Mouse (Mus musculus) hindbrain, embryonic 13.5 days (tissue): ENCODE measurements around the gene Rgl2. TPM values are rescaled to one million over a fixed set of nuclear protein-coding genes. Genes with fewer than 3 reads are reported as not detected.
"Not testable (repeated sequence)": the region's sequence is repeated elsewhere in the genome, so short reads cannot be mapped to it uniquely, and the experiment has no call there.

Source experiments
- ATAC-seq: fragments of 200-750 bp; cut with Nextera tagmentation; 2 replicates; pipeline ENCODE4 v1.8.0; 2017; ENCODE audit warnings: moderate TSS enrichment; ENCODE audit not compliant: low FRiP score
- H3K27ac ChIP-seq: fragments of 300-500 bp; sonication (generic); 2 replicates; pipeline ENCODE4 v1.5.1; 2015; ENCODE audit warnings: inconsistent platforms, mild to moderate bottlenecking, moderate library complexity
- H3K27me3 ChIP-seq: fragments of 300-500 bp; sonication (generic); 2 replicates; pipeline ENCODE4 v1.6.1; 2015; ENCODE audit warnings: mild to moderate bottlenecking, inconsistent platforms
- H3K36me3 ChIP-seq: fragments of 300-500 bp; sonication (generic); 2 replicates; pipeline ENCODE4 v1.6.1; 2015; ENCODE audit warnings: mild to moderate bottlenecking, inconsistent platforms
- H3K4me1 ChIP-seq: fragments of 300-500 bp; sonication (generic); replicated peaks from 2 replicates; pipeline ENCODE4 v1.6.1; 2015; ENCODE audit warnings: inconsistent platforms
- H3K4me2 ChIP-seq: fragments of 300-500 bp; sonication (generic); 2 replicates; pipeline ENCODE4 v1.6.1; 2015; ENCODE audit warnings: inconsistent platforms, mild to moderate bottlenecking, moderate library complexity
- H3K4me3 ChIP-seq: fragments of 300-500 bp; sonication (generic); 2 replicates; pipeline ENCODE4 v1.5.1; 2015; ENCODE audit warnings: mild to moderate bottlenecking, inconsistent platforms
- H3K9ac ChIP-seq: fragments of 300-500 bp; sonication (generic); 2 replicates; pipeline ENCODE4 v1.6.1; 2015; ENCODE audit warnings: mild to moderate bottlenecking, inconsistent platforms
- H3K9me3 ChIP-seq: fragments of 300-500 bp; sonication (generic); 2 replicates; pipeline ENCODE4 v1.6.1; 2016; ENCODE audit warnings: inconsistent platforms
- WGBS: fragments of 180-500 bp; shearing (Covaris S2); methylation state at CpG from one replicate; pipeline ENCODE4 v1.1.7; 2015; 5-methylcytosine and 5-hydroxymethylcytosine counted together
- polyA plus RNA-seq: library from polyadenylated mRNA; unstranded; fragments of >200 nt; fragmentation: Nextera tagmentation; extraction: Ambion mirVana; gene quantifications from 2 replicates; pipeline ENCODE4 v1.2.1, GENCODE M21; 2015

Rgl2 gene
- polyA plus RNA-seq, 1 experiment from 2014 or later: 56.7 TPM

DNA sequence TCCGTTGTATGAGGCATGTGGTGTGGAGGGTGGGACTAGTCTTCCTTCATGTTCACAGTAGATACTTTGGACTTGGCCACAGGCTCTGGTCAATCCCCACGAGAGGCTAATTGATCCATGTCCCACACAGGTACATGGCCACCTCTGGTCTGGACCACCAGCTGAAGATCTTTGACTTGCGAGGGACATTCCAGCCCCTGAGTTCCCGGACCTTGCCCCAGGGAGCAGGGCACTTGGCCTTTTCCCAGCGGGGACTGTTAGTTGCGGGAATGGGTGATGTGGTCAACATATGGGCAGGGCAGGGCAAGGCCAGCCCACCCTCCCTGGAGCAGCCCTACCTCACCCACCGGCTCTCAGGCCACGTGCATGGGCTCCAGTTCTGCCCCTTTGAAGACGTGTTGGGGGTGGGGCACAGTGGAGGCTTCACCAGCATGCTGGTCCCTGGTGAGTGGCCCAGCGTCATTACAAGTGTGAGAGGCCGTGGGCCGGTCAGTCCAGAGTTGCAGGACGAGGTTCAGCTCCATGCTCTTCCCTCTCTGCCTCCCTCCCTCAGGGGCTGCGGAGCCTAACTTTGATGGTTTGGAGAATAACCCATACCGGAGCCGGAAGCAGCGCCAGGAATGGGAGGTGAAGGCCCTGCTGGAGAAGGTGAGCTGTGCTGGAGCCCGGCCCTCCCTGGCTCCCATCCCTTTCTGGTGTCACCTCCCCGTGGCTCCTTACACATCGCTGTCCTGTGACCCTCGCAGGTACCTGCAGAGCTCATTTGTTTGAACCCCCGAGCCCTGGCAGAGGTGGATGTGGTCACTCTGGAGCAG is 19.0 kb downstream of the Rgl2 start:
- Histone ChIP-seq H3K36me3 (peaks cover 83% of the 10 kb centered on the region), H3K4me1 (peaks cover 48% of the 10 kb centered on the region)
- 92% methylated on average over 22 of the region's 22 CpGs for WGBS

GRCm38 (mm10) chr17:33948905-33949537 is 19.7 kb downstream of the Rgl2 start:
- no peak for ATAC-seq
- no peaks in the 10 kb centered on the region for H3K27me3 ChIP-seq
- H3K4me1 ChIP-seq: peaks cover 55% of the 10 kb centered on the region
- H3K4me3 ChIP-seq: no peak overlapping the region
- no peak overlapping the region for H3K27ac ChIP-seq
- WGBS: 91% methylated on average over 19 of the region's 19 CpGs
- H3K9ac ChIP-seq: peak overlapping the region; percentile 83; the same call in 1 of the 2 replicates
- peaks cover 83% of the 10 kb centered on the region for H3K36me3 ChIP-seq
- H3K4me2 ChIP-seq: peak overlapping the region; percentile 93
- no peaks in the 10 kb centered on the region for H3K9me3 ChIP-seq

More for the DNA sequence above, 19.0 kb downstream of the Rgl2 start:
- H3K27ac ChIP-seq: no peak overlapping the region
- H3K4me2 ChIP-seq: no peak overlapping the region
- H3K9ac ChIP-seq: no peak overlapping the region
- no peaks in the 10 kb centered on the region for H3K9me3 ChIP-seq
- H3K27me3 ChIP-seq: no peaks in the 10 kb centered on the region
- no peak for ATAC-seq
- H3K4me3 ChIP-seq: no peak overlapping the region

DNA sequence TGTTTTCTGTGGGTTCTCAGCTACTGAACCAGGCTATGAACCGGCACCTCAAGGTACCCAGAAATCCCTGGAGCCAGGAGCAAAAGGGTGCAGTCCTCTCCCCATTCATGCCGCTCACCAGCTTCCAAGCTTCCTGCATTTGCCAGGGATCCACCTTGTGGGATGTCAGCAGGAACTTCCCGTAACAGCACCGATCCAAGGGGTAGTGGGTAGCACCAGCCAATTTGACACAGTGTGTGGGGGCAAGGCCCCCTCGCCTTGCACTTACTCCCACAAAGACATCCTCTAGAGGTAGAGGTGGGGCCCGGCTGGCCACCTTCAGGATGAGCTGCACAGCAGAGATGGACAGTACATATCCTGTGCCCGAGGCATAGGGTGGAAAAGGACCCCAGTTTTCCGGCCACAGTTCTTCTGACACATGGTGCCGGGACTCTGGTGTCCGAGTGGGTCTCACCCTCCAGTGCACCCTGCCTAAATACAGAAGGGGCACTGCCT is 20.8 kb downstream of the Rgl2 start:
- WGBS: 74% methylated on average over 10 of the region's 10 CpGs
- 0 out of 2 replicates have a peak, but pooled peaks have one; percentile 2 for ATAC-seq
- peak overlapping the region; percentile 94 for H3K27ac ChIP-seq
- no peaks in the 10 kb centered on the region for H3K9me3 ChIP-seq
- peaks cover 64% of the 10 kb centered on the region for H3K4me1 ChIP-seq
- peak overlapping the region; percentile 93 for H3K4me2 ChIP-seq
- H3K27me3 ChIP-seq: no peaks in the 10 kb centered on the region
- peak overlapping the region; percentile 57 for H3K4me3 ChIP-seq
- peaks cover 73% of the 10 kb centered on the region for H3K36me3 ChIP-seq
- H3K9ac ChIP-seq: peak overlapping the region; percentile 83

DNA sequence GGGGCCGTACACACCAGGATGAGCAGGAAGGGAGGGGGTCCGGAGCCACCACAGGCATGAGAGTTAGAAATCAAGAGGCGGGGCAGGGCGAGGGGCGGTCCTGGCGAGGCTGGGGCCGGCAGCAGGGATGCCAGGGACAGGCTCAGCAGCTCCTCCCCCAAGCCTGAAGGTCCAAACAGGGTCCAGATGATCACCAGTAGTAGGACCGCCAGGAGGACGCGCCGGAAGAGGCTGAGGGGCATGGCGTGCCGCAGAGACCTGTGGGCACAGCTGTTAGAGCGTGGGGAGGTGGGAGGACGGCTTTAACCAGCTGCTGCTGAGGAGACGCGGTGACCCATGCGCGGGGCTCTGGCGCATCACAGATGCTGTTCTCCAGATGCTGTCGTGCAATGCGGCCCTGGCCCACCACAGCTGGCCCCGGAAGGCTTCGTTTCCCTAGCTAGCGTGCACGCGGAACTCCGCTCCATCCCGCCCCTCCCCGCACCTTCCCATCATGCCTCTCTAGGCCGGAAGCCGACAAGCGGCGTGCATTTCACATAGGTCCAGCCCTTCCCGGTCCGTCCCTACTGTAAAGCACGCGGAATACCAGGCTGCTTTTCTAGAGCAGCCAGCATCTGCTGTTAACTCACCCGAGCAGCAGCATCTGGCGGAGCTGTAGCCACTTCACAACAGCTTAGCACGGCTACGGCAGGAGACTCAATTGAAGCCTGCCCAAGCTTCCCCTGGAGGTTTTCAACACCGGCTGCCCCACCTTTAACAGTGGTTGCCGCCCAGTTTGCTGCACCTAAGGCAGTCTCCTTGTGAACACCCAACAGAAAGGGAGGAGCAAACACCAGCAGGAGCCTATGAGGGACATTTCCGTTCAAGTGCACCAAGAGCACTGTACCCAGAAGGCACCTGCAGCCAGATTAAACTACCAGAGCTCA is 21.9 kb downstream of the Rgl2 start, which contains the start of gene B3galt4:
B3galt4 (minus strand) TSS at position 468 of the 926 bp plus-strand sequence.
- peaks cover 64% of the 10 kb centered on the region for H3K4me1 ChIP-seq
- H3K27me3 ChIP-seq: no peaks in the 10 kb centered on the region
- H3K4me2 ChIP-seq: peak within 1 kb of the TSS; percentile 93
- 1% methylated on average over 45 of the region's 45 CpGs for WGBS
- peak within 1 kb of the TSS; percentile 83 for H3K9ac ChIP-seq
- ATAC-seq: peak; percentile 75
- H3K27ac ChIP-seq: peak within 1 kb of the TSS; percentile 94
- H3K4me3 ChIP-seq: peak within 1 kb of the TSS; percentile 57
- H3K36me3 ChIP-seq: peaks cover 64% of the 10 kb centered on the region
- H3K9me3 ChIP-seq: no peaks in the 10 kb centered on the region

DNA sequence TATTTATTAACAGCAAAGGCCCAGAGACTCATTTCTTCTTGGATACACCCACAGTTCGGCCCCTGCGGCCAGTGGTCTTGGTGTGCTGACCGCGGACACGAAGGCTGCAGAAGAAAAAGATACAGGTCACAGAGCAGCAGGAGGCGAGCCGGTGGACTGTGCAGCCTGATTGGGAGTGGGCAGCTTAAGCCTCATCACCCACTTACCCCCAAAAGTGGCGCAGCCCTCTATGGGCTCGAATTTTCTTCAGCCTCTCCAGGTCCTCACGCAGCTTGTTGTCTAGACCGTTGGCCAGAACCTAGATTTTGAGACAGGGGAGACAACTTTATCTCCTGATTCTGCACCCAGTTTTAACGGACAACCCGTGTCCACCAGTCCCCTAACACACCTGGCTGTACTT is 22.7 kb downstream of the Rgl2 start:
- Histone ChIP-seq H3K4me1 (peaks cover 71% of the 10 kb centered on the region), H3K4me2 (peak overlapping the region; percentile 93), H3K9ac (peak overlapping the region; percentile 83), H3K4me3 (peak overlapping the region; percentile 57), H3K36me3 (peaks cover 59% of the 10 kb centered on the region), H3K27ac (peak overlapping the region; percentile 94)
- 74% methylated on average over 13 of the region's 13 CpGs for WGBS
- not testable (repeated sequence) for ATAC-seq, H3K27me3 ChIP-seq, H3K9me3 ChIP-seq

DNA sequence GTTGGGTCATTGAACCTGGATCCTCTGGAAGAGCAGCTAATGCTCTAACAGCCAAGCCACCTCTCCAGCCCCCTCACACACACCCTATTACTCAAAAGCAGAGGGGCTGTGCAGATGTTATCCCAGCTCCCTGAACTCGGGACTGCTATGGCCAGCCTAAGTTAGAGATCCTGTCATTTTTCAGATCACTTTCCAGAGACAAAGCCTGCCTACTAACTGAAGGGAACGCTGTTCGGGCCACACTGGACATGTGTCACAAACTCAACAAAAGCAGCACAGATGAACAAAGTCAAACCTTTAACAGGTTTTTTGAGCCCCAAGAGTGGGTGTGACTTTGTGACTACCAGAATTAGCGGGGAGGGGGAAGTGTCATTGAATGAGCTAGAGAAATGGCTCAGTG is 23.5 kb downstream of the Rgl2 start:
- WGBS: 84% methylated on average over 4 of the region's 4 CpGs
- Histone ChIP-seq H3K9me3 (no peaks in the 10 kb centered on the region), H3K4me1 (peaks cover 80% of the 10 kb centered on the region), H3K36me3 (peaks cover 54% of the 10 kb centered on the region), H3K4me2 (no peak overlapping the region), H3K27ac (0 out of 2 replicates have a peak overlapping the region, but pooled peaks have one; percentile 23), H3K4me3 (no peak overlapping the region), H3K9ac (peak overlapping the region; percentile 97; the same call in 1 of the 2 replicates), H3K27me3 (no peaks in the 10 kb centered on the region)
- ATAC-seq: no peak

DNA sequence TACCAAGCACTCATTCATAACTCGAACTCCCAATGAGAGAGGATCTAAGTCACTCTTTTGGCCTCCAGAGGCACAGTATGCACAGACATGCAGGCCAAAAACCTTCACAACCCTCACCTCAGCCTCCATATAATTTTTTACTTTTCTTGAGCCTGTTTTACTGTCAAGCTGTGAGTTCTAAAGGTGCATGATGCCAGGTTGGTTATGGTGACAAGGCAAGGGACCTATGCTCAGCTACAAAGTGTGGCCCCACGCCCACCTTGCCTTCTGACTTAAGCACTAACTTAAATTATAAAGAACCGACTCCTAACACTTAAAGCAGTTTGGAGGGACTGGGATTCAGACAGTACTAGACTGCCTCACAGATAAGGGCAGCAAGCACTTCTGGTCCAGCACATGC is 24.0 kb downstream of the Rgl2 start:
- 94% methylated on average over 3 of the region's 3 CpGs for WGBS
- Histone ChIP-seq H3K4me3 (no peak overlapping the region), H3K4me1 (peaks cover 81% of the 10 kb centered on the region), H3K36me3 (peaks cover 54% of the 10 kb centered on the region), H3K9ac (peak overlapping the region; percentile 97; the same call in 1 of the 2 replicates), H3K4me2 (peak overlapping the region; percentile 90; the same call in 1 of the 2 replicates), H3K27me3 (no peaks in the 10 kb centered on the region), H3K27ac (no peak overlapping the region), H3K9me3 (no peaks in the 10 kb centered on the region)
- no peak for ATAC-seq

GRCm38 (mm10) chr17:33953961-33954565 is 24.7 kb downstream of the Rgl2 start:
- Histone ChIP-seq H3K9me3 (no peaks in the 10 kb centered on the region), H3K9ac (peak overlapping the region; percentile 97), H3K27ac (0 out of 2 replicates have a peak overlapping the region, but pooled peaks have one; percentile 40), H3K4me3 (peak overlapping the region; percentile 95), H3K27me3 (no peaks in the 10 kb centered on the region), H3K4me2 (peak overlapping the region; percentile 90), H3K36me3 (peaks cover 54% of the 10 kb centered on the region), H3K4me1 (peaks cover 75% of the 10 kb centered on the region)
- 44% methylated on average over 5 of the region's 5 CpGs for WGBS
- no peak for ATAC-seq

DNA sequence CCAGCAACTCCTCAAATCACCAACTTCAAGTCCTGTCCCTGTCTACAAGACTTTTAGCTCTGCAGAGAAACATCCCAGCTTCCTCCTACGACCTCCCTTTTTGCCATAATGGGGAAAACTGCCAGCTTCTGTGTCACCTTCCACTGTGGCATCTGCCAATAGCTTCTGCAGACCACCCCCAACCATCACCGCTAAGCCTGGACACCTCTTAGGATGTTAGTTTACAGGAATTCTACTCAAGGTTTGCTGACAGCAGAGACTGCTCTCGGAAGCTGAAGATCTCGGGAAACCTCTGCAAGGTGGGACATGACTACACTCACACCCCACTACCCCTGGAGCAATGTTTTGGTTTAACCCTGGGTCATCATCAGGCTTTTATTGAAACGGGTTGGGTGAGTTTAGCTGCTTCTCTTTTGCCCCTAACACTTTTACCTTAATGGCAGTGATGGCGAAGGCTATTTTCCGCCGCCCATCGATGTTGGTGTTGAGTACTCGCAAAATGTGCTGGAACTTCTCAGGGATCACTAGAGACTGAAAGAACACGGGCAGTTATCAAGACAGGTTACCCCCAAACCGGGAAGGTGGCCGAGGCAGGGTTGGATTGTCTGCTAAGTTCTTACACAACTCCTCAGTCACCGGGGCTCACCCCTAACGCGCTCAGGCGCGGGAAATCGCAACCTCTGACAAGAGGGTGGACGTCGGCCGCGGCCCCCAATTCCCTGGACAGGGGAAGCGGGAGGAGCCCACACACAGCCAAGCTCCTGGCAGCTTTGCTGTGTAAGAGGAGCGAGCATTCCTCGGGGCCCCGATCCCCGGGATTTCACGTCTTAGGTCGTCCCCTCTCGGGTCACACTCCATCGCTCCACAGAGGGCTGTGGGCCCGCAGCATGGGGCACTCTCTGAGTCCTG is 25.6 kb downstream of the Rgl2 start:
- Histone ChIP-seq H3K36me3 (peaks cover 54% of the 10 kb centered on the region), H3K27me3 (no peaks in the 10 kb centered on the region), H3K27ac (peak overlapping the region; percentile 93), H3K4me2 (peak overlapping the region; percentile 90), H3K9ac (peak overlapping the region; percentile 97), H3K9me3 (no peaks in the 10 kb centered on the region), H3K4me1 (peaks cover 66% of the 10 kb centered on the region), H3K4me3 (peak overlapping the region; percentile 95)
- 2% methylated on average over 33 of the region's 33 CpGs for WGBS
- ATAC-seq: peak; percentile 44

DNA sequence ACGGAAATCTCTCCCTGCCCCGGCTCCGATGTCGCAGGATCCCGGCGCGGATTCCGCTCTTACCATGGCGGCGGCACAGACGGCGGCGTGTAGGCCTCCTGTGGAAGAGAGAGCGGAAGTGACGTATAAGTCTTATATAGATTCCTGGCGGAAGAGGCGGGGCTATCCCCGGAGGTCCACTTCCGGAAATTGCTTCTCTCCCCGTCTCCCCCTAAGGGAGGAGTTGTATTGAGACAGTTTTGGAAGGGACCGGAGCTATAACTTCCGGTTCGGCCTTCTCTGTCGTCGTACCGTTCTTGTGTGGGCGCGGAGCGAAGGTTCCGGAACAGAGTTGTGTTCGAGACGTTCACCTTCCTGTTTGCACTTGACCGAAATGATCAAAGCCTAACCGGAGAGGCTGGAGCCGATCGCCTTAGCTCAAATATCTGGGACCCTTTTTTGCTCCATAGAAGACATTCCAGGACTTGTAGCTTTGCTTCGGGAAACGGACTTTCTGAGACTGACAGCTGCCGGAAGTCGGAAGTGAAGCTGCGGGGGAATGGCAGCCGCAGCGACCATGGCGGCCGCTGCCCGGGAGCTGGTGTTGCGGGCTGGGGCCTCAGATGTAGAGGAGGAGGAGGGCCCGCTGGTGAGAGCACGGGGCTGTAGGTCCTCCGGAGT is 26.3 kb downstream of the Rgl2 start, which contains the start of the genes Vps52 and Rps18:
Vps52 (plus strand) TSS at position 258 of the 660 bp plus-strand sequence.
Rps18 (minus strand) TSS at position 447 of the 660 bp plus-strand sequence.
- under 1% methylated on average over 50 of the region's 50 CpGs for WGBS
- no peaks in the 10 kb centered on the region for H3K9me3 ChIP-seq
- peak within 1 kb of the TSS; percentile 95 for H3K4me3 ChIP-seq
- peak within 1 kb of the TSS; percentile 93 for H3K27ac ChIP-seq
- H3K9ac ChIP-seq: peak within 1 kb of the TSS; percentile 97
- H3K27me3 ChIP-seq: no peaks in the 10 kb centered on the region
- peak within 1 kb of the TSS; percentile 90 for H3K4me2 ChIP-seq
- peaks cover 57% of the 10 kb centered on the region for H3K36me3 ChIP-seq
- ATAC-seq: peak; percentile 84
- H3K4me1 ChIP-seq: peaks cover 59% of the 10 kb centered on the region
